Mouse (Mus musculus): ENCODE data around the gene Dnah6. TPM values are rescaled to one million over a fixed set of nuclear protein-coding genes. Genes with fewer than 3 reads are reported as not detected.

The Dnah6 gene
- total RNA-seq, 2 experiments from 2014 or later: 0.02 to 0.05 TPM

Other genes with a start within 250 kb of the Dnah6 start
- gene Suclg1, start 26.7 kb upstream of the Dnah6 start, total RNA-seq (2021): 100 to 1,000 TPM; 311 to 329 TPM
- not detected for gene 4931417E11Rik, start 248.0 kb upstream of the Dnah6 start, total RNA-seq (2021)

Measured in gastrocnemius, adult 18-20 months (tissue).